Mouse (Mus musculus) hindlimb bud, embryonic 11.5 days (tissue): ENCODE data around the gene Slc39a1.

ENCODE experiments used
- DNase-seq: peaks from one replicate; pipeline ENCODE4 v3.0.0-alpha.2; 2012; ENCODE audit warnings: low read depth, low spot score; ENCODE audit errors: extremely low spot score

Slc39a1 gene

GRCm38 (mm10) chr3:90293352-90294063 lies 45.5 kb downstream of the Slc39a1 start:
- DNase-seq, result no peak

GRCm38 (mm10) chr3:90294064-90294440 lies 46.1 kb downstream of the Slc39a1 start:
- no peak for DNase-seq

GRCm38 (mm10) chr3:90294651-90295050 lies 46.7 kb downstream of the Slc39a1 start:
- DNase-seq, result no peak
